Mouse (Mus musculus) embryonic fibroblast, embryonic 13.5 days (primary cell): ENCODE measurements around the gene Vps18. TPM values are rescaled to one million over a fixed set of nuclear protein-coding genes. Genes with fewer than 3 reads are reported as not detected.

ENCODE experiments used
- H3K27ac ChIP-seq: 2 replicates; pipeline ENCODE4 v1.5.1; 2012; ENCODE audit warnings: low read length, control low read depth, inconsistent platforms; ENCODE audit not compliant: insufficient read depth
- H3K4me1 ChIP-seq: 2 replicates; pipeline ENCODE4 v1.6.1; 2011; ENCODE audit warnings: low read length; ENCODE audit not compliant: control insufficient read depth, insufficient read depth
- H3K4me3 ChIP-seq: 2 replicates; pipeline ENCODE4 v1.5.1; 2011; ENCODE audit warnings: mild to moderate bottlenecking, control low read depth, low read length; ENCODE audit not compliant: insufficient read depth
- CTCF ChIP-seq: IDR thresholded peaks from 2 replicates; pipeline ENCODE4 v1.5.1; 2011; ENCODE audit warnings: mild to moderate bottlenecking, control low read depth, low read length, moderate library complexity, borderline replicate concordance; ENCODE audit not compliant: insufficient read depth
- POLR2A ChIP-seq: IDR thresholded peaks from 2 replicates; pipeline ENCODE4 v1.6.1; 2011; ENCODE audit warnings: low read depth, mild to moderate bottlenecking, control low read depth, low read length, moderate library complexity
- polyA plus RNA-seq: library from polyadenylated mRNA; stranded (reverse); fragments of >200 nt; gene quantifications from 2 replicates; pipeline ENCODE4 v1.2.4, GENCODE M21; 2011; ENCODE audit warnings: low read depth; ENCODE audit not compliant: missing spikeins, insufficient read length

Vps18 gene
- polyA plus RNA-seq, 1 experiment = 11.8 TPM

- no peaks in the 10 kb centered on the region for H3K4me1 ChIP-seq
- no peak overlapping the region for H3K4me3 ChIP-seq
- no peak overlapping the region for H3K27ac ChIP-seq
Measured at GRCm38 (mm10) chr2:119299981-119300818, 11.7 kb downstream of the Vps18 start.

GRCm38 (mm10) chr2:119300819-119301493 lies 12.4 kb downstream of the Vps18 start:
- Histone ChIP-seq H3K4me3 (no peak overlapping the region), H3K27ac (no peak overlapping the region), H3K4me1 (no peaks in the 10 kb centered on the region)
- TF ChIP-seq CTCF = no peak
- TF ChIP-seq POLR2A = no peak

More at GRCm38 (mm10) chr2:119299981-119300818, 11.7 kb downstream of the Vps18 start:
- peak; percentile 50; the same call in 1 of the 2 replicates for TF ChIP-seq CTCF
- no peak for TF ChIP-seq POLR2A

- no peaks in the 10 kb centered on the region for H3K4me1 ChIP-seq
- H3K4me3 ChIP-seq = no peak overlapping the region
- TF ChIP-seq CTCF (no peak), POLR2A (no peak)
- H3K27ac ChIP-seq = no peak overlapping the region
Measured at GRCm38 (mm10) chr2:119302876-119303275, 14.3 kb downstream of the Vps18 start.

GRCm38 (mm10) chr2:119304391-119304790 lies 15.9 kb downstream of the Vps18 start:
- Histone ChIP-seq H3K4me3 (no peak overlapping the region), H3K27ac (no peak overlapping the region), H3K4me1 (no peaks in the 10 kb centered on the region)
- TF ChIP-seq CTCF (no peak), POLR2A (no peak)

GRCm38 (mm10) chr2:119304798-119305208 lies 16.3 kb downstream of the Vps18 start:
- no peak for TF ChIP-seq POLR2A
- no peak for TF ChIP-seq CTCF
- H3K4me3 ChIP-seq = no peak overlapping the region
- H3K27ac ChIP-seq = no peak overlapping the region
- H3K4me1 ChIP-seq = no peaks in the 10 kb centered on the region

- Histone ChIP-seq H3K4me1 (no peaks in the 10 kb centered on the region), H3K27ac (no peak overlapping the region), H3K4me3 (no peak overlapping the region)
- TF ChIP-seq CTCF = no peak
- TF ChIP-seq POLR2A = no peak
Measured at GRCm38 (mm10) chr2:119311544-119311943, 23.0 kb downstream of the Vps18 start.

GRCm38 (mm10) chr2:119312380-119312958 lies 23.9 kb downstream of the Vps18 start:
- no peak for TF ChIP-seq POLR2A
- no peak for TF ChIP-seq CTCF
- Histone ChIP-seq H3K4me3 (no peak overlapping the region), H3K4me1 (no peaks in the 10 kb centered on the region), H3K27ac (no peak overlapping the region)

- TF ChIP-seq POLR2A = no peak
- no peak for TF ChIP-seq CTCF
- H3K27ac ChIP-seq = no peak overlapping the region
- H3K4me1 ChIP-seq = no peaks in the 10 kb centered on the region
- no peak overlapping the region for H3K4me3 ChIP-seq
Measured at GRCm38 (mm10) chr2:119313780-119314479, 25.4 kb downstream of the Vps18 start.

GRCm38 (mm10) chr2:119314742-119315310 lies 26.3 kb downstream of the Vps18 start:
- no peak overlapping the region for H3K4me3 ChIP-seq
- TF ChIP-seq POLR2A (no peak), CTCF (no peak)
- no peak overlapping the region for H3K27ac ChIP-seq
- no peaks in the 10 kb centered on the region for H3K4me1 ChIP-seq
